Mouse (Mus musculus) forebrain, embryonic 13.5 days (tissue): ENCODE measurements at regions not wholly inside any gene's neighbourhood (a gene's known extent, or its start where the extent isn't known, plus 50 kb on each side); places are given as distances from the start of the nearest gene placed in this dataset.
"Not testable (repeated sequence)": the region's sequence is repeated elsewhere in the genome, so short reads cannot be mapped to it uniquely, and the experiment has no call there.

Source experiments
- ATAC-seq: fragments of 200-750 bp; cut with Nextera tagmentation; 2 replicates; pipeline ENCODE4 v1.8.0; 2017
- H3K27ac ChIP-seq: fragments of 300-500 bp; sonication (generic); 2 replicates; pipeline ENCODE4 v1.5.1; 2015; ENCODE audit warnings: inconsistent platforms, mild to moderate bottlenecking, moderate library complexity
- H3K27me3 ChIP-seq: fragments of 300-500 bp; sonication (generic); 2 replicates; pipeline ENCODE4 v1.6.1; 2015; ENCODE audit warnings: mild to moderate bottlenecking, inconsistent platforms
- H3K36me3 ChIP-seq: fragments of 300-500 bp; sonication (generic); 2 replicates; pipeline ENCODE4 v1.6.1; 2015; ENCODE audit warnings: mild to moderate bottlenecking, inconsistent platforms; ENCODE audit not compliant: poor library complexity, severe bottlenecking
- H3K4me1 ChIP-seq: fragments of 300-500 bp; sonication (generic); 2 replicates; pipeline ENCODE4 v1.6.1; 2015; ENCODE audit warnings: inconsistent platforms
- H3K4me2 ChIP-seq: fragments of 300-500 bp; sonication (generic); 2 replicates; pipeline ENCODE4 v1.6.1; 2015; ENCODE audit warnings: inconsistent platforms, mild to moderate bottlenecking, moderate library complexity
- H3K4me3 ChIP-seq: fragments of 300-500 bp; sonication (generic); 2 replicates; pipeline ENCODE4 v1.5.1; 2015; ENCODE audit warnings: mild to moderate bottlenecking, inconsistent platforms
- H3K9ac ChIP-seq: fragments of 300-500 bp; sonication (generic); 2 replicates; pipeline ENCODE4 v1.6.1; 2015; ENCODE audit warnings: mild to moderate bottlenecking, inconsistent platforms
- H3K9me3 ChIP-seq: fragments of 300-500 bp; sonication (generic); replicated peaks from 2 replicates; pipeline ENCODE4 v1.6.1; 2016; ENCODE audit warnings: inconsistent platforms
- WGBS: fragments of 180-500 bp; shearing (Covaris S2); methylation state at CpG from one replicate; pipeline ENCODE4 v1.1.7; 2015; 5-methylcytosine and 5-hydroxymethylcytosine counted together

DNA sequence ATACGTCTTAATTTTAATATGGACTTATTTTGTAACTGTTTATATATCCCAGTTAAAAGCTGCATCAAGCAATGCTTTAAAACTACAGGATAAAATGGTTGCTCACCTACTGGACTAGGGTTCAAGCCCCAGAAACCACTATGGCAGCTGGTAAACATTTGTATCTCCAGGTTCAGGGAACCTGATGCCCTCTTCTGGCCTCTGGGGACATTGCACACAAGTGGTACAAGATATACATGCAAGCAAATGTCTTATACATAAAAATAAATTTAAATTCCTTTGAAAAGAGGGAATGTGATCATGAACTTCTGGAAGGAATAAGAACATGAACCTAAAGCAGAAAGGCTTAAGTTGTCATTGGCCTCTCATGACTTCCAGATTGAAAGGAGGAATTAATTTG is 257.8 kb upstream of the Ift57 start:
- no peaks in the 10 kb centered on the region for H3K36me3 ChIP-seq
- H3K4me3 ChIP-seq, result no peak overlapping the region
- 0 out of 2 replicates have a peak, but pooled peaks have one; percentile 41 for ATAC-seq
- H3K27me3 ChIP-seq, result no peaks in the 10 kb centered on the region
- no peaks in the 10 kb centered on the region for H3K9me3 ChIP-seq
- H3K4me2 ChIP-seq, result no peak overlapping the region
- H3K27ac ChIP-seq, result no peak overlapping the region
- H3K9ac ChIP-seq, result no peak overlapping the region
- WGBS, result 80% methylated on average over 1 of the region's 1 CpGs
- no peaks in the 10 kb centered on the region for H3K4me1 ChIP-seq

GRCm38 (mm10) chr16:49447356-49447755 is 251.7 kb upstream of the Ift57 start:
- ATAC-seq, H3K9ac ChIP-seq, H3K4me2 ChIP-seq, H3K27me3 ChIP-seq, H3K27ac ChIP-seq, H3K4me1 ChIP-seq, H3K4me3 ChIP-seq, H3K9me3 ChIP-seq, H3K36me3 ChIP-seq: not testable (repeated sequence)
- WGBS, result 88% methylated on average over 9 of the region's 9 CpGs

GRCm38 (mm10) chr16:49493881-49494280 is 205.2 kb upstream of the Ift57 start:
- no peak for ATAC-seq
- no peaks in the 10 kb centered on the region for H3K4me1 ChIP-seq
- no peaks in the 10 kb centered on the region for H3K36me3 ChIP-seq
- no peak overlapping the region for H3K4me3 ChIP-seq
- H3K9me3 ChIP-seq, result no peaks in the 10 kb centered on the region
- no peaks in the 10 kb centered on the region for H3K27me3 ChIP-seq
- H3K9ac ChIP-seq, result no peak overlapping the region
- no peak overlapping the region for H3K4me2 ChIP-seq
- no peak overlapping the region for H3K27ac ChIP-seq
- 94% methylated on average over 8 of the region's 8 CpGs for WGBS

DNA sequence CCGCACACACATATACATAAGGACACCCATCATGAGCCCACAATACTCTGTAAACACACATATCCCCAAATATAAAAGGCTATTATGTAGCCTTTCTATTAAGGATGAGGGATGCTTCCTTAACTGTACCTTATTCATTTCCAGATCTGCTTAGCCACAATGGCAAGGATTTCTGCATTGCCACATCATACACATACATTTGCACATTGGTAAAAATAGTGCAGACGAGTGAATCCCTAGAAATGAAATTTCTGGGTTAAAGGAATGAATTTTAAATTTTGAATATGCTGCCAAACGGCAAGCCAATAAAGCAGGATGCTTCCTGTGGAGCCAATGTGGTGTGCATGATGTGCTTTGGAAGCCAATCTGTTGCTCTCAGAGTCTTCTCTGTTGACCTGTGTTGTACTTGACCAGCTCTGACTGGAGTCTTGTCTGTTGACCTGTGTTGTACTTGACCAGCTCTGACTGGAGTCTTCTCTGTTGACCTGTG is 201.5 kb upstream of the Ift57 start:
- 92% methylated on average over 3 of the region's 3 CpGs for WGBS
- Histone ChIP-seq H3K9ac (no peak overlapping the region), H3K9me3 (no peaks in the 10 kb centered on the region), H3K27me3 (no peaks in the 10 kb centered on the region), H3K36me3 (no peaks in the 10 kb centered on the region), H3K4me2 (no peak overlapping the region), H3K4me3 (no peak overlapping the region), H3K27ac (no peak overlapping the region), H3K4me1 (no peaks in the 10 kb centered on the region)
- no peak for ATAC-seq

- peak; percentile 88 for ATAC-seq
- H3K4me3 ChIP-seq, result no peak overlapping the region
- no peak overlapping the region for H3K27ac ChIP-seq
- H3K36me3 ChIP-seq, result no peaks in the 10 kb centered on the region
- WGBS, result 41% methylated on average over 4 of the region's 4 CpGs
- H3K4me2 ChIP-seq, result no peak overlapping the region
- no peaks in the 10 kb centered on the region for H3K9me3 ChIP-seq
- H3K9ac ChIP-seq, result no peak overlapping the region
- no peaks in the 10 kb centered on the region for H3K4me1 ChIP-seq
- H3K27me3 ChIP-seq, result no peaks in the 10 kb centered on the region
Measured at GRCm38 (mm10) chr16:49500818-49501217, 198.2 kb upstream of the Ift57 start.

DNA sequence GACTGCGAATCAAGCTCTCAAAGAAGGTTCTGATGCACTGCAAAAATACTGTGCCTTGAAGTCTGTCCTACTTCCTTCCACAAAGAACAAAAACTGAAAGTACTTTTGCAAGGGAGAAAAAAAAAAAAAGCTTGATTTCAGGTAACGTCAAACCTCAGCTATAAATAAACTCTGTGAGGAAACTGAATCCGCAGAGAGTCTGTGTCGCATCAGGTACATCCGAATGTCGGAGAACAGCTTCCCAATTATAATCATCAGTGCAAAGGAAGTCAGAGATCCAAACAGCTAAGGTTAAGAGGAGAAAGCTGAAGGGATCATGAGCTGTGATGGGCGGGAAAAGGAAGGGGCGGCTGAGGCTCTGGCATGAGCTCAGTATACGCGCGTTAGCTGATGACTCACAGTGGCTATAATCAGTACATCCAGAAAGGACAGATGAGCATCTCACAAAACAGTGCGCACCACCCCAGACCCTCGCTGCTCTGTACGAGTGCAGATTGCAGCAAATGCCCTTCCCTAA is 195.1 kb upstream of the Ift57 start:
- no peaks in the 10 kb centered on the region for H3K9me3 ChIP-seq
- no peak overlapping the region for H3K4me2 ChIP-seq
- 89% methylated on average over 14 of the region's 14 CpGs for WGBS
- H3K27ac ChIP-seq, result no peak overlapping the region
- H3K9ac ChIP-seq, result no peak overlapping the region
- no peaks in the 10 kb centered on the region for H3K36me3 ChIP-seq
- no peak overlapping the region for H3K4me3 ChIP-seq
- H3K27me3 ChIP-seq, result no peaks in the 10 kb centered on the region
- no peaks in the 10 kb centered on the region for H3K4me1 ChIP-seq
- no peak for ATAC-seq

DNA sequence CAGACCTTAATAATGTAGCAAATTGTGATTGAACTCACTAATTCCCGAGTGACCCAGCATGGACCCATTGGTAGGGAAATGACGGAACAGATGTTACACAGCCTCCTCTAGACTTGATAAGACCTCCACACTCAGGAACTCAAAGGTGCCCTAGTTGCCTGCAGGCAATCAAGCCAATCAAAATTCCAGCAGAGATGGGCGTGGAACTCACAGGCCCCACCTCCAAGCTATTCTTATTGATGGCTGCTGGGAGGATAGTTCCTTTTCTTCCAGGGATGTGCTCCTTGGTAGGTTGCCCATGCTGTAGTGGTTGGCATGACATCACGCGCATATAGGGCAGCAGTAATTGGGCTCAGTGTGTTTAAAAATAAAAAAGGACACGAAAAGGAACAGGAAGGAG is 194.4 kb upstream of the Ift57 start:
- H3K4me3 ChIP-seq, result no peak overlapping the region
- no peaks in the 10 kb centered on the region for H3K4me1 ChIP-seq
- H3K4me2 ChIP-seq, result no peak overlapping the region
- H3K9me3 ChIP-seq, result no peaks in the 10 kb centered on the region
- WGBS, result 85% methylated on average over 6 of the region's 6 CpGs
- H3K27ac ChIP-seq, result no peak overlapping the region
- ATAC-seq, result no peak
- no peaks in the 10 kb centered on the region for H3K36me3 ChIP-seq
- H3K27me3 ChIP-seq, result no peaks in the 10 kb centered on the region
- H3K9ac ChIP-seq, result no peak overlapping the region

- H3K9ac ChIP-seq, result no peak overlapping the region
Measured at GRCm38 (mm10) chr16:49505271-49505670, 193.8 kb upstream of the Ift57 start.

GRCm38 (mm10) chr16:49518844-49519243 is 180.2 kb upstream of the Ift57 start:
- no peak for ATAC-seq
- H3K4me1 ChIP-seq, result no peaks in the 10 kb centered on the region
- 95% methylated on average over 3 of the region's 3 CpGs for WGBS

More at GRCm38 (mm10) chr16:49505271-49505670, 193.8 kb upstream of the Ift57 start:
- H3K4me1 ChIP-seq, result no peaks in the 10 kb centered on the region
- H3K36me3 ChIP-seq, result no peaks in the 10 kb centered on the region
- WGBS, result 88% methylated on average over 9 of the region's 9 CpGs
- H3K27me3 ChIP-seq, result no peaks in the 10 kb centered on the region
- H3K9me3 ChIP-seq, result no peaks in the 10 kb centered on the region
- H3K4me2 ChIP-seq, result no peak overlapping the region
- no peak overlapping the region for H3K27ac ChIP-seq
- no peak overlapping the region for H3K4me3 ChIP-seq
- ATAC-seq, result no peak

DNA sequence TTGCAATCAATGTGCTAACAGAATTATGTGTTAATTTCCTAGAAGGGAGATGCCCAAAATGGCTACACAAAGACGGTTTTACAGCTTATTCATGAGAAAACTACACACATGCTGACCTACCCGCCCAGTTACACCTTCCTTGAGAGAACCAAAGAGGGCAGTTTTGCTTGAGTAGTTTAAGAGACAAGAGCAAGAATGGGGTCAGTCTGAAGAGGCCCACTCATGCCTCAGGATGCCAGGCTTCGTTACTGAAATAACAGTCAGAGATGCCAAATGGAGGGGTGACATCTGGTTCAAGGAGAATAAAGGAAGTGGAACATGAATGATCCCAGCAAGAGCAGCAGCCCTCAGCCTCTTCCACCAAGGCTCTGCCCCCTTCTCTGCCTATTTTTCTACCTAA is 178.6 kb upstream of the Ift57 start:
- ATAC-seq, result no peak
- Histone ChIP-seq H3K27ac (no peak overlapping the region), H3K4me1 (no peaks in the 10 kb centered on the region), H3K9ac (no peak overlapping the region), H3K36me3 (no peaks in the 10 kb centered on the region), H3K27me3 (no peaks in the 10 kb centered on the region), H3K4me2 (no peak overlapping the region), H3K9me3 (no peaks in the 10 kb centered on the region), H3K4me3 (no peak overlapping the region)
- WGBS, result 54% methylated on average over 3 of the region's 3 CpGs

More at GRCm38 (mm10) chr16:49518844-49519243, 180.2 kb upstream of the Ift57 start:
- no peaks in the 10 kb centered on the region for H3K27me3 ChIP-seq
- H3K4me2 ChIP-seq, result no peak overlapping the region
- H3K9ac ChIP-seq, result no peak overlapping the region
- no peaks in the 10 kb centered on the region for H3K9me3 ChIP-seq
- H3K36me3 ChIP-seq, result no peaks in the 10 kb centered on the region
- no peak overlapping the region for H3K4me3 ChIP-seq
- H3K27ac ChIP-seq, result no peak overlapping the region

- no peak overlapping the region for H3K4me2 ChIP-seq
- H3K27me3 ChIP-seq, result no peaks in the 10 kb centered on the region
- no peak overlapping the region for H3K9ac ChIP-seq
- H3K9me3 ChIP-seq, result no peaks in the 10 kb centered on the region
- no peak overlapping the region for H3K4me3 ChIP-seq
- H3K27ac ChIP-seq, result no peak overlapping the region
- no peaks in the 10 kb centered on the region for H3K4me1 ChIP-seq
- WGBS, result 67% methylated on average over 2 of the region's 2 CpGs
- ATAC-seq, result no peak
- H3K36me3 ChIP-seq, result no peaks in the 10 kb centered on the region
Measured at GRCm38 (mm10) chr16:49521685-49522084, 177.3 kb upstream of the Ift57 start.

DNA sequence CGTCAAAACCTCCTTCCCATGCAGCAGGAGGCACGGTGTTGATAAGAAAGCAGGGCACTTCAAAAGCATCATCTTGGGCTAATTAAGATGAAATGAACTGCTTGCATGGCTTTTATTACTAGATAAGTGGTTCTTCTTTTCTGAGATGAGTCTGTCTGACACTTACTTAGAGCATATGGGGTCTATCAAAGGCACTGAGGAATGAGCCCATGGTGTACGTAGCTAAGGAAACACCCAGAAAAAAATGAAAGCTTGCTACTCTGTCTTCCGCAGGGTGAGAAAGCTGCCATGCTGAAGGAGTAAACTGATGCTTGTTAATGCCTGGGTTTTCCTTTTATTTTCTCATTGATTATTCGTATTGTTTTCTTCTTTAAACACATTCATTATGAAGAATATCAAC is 176.5 kb upstream of the Ift57 start:
- Histone ChIP-seq H3K4me2 (no peak overlapping the region), H3K27me3 (no peaks in the 10 kb centered on the region), H3K27ac (no peak overlapping the region), H3K4me3 (no peak overlapping the region), H3K9me3 (no peaks in the 10 kb centered on the region), H3K36me3 (no peaks in the 10 kb centered on the region), H3K9ac (no peak overlapping the region), H3K4me1 (no peaks in the 10 kb centered on the region)
- ATAC-seq, result no peak
- WGBS, result 67% methylated on average over 5 of the region's 5 CpGs

- H3K4me2 ChIP-seq, H3K4me3 ChIP-seq, ATAC-seq, H3K36me3 ChIP-seq, H3K27ac ChIP-seq, H3K4me1 ChIP-seq, H3K27me3 ChIP-seq, H3K9me3 ChIP-seq, H3K9ac ChIP-seq: not testable (repeated sequence)
- WGBS, result 82% methylated on average over 2 of the region's 2 CpGs
Measured at GRCm38 (mm10) chr16:49528618-49529017, 170.4 kb upstream of the Ift57 start.
